Mouse (Mus musculus) heart, embryonic 14.5 days (tissue): ENCODE results near the gene Pnpla1. TPM values are rescaled to one million over a fixed set of nuclear protein-coding genes. Genes with fewer than 3 reads are reported as not detected.

Source experiments
- ATAC-seq: fragments of 200-750 bp; cut with Nextera tagmentation; 2 replicates; pipeline ENCODE4 v1.8.0; 2017; ENCODE audit warnings: low read depth, moderate TSS enrichment; ENCODE audit not compliant: insufficient number of reproducible peaks, insufficient read depth, low FRiP score
- H3K27ac ChIP-seq, 2 experiments: fragments of 200-500 bp in 1 of 2; fragments of 300-500 bp in 1 of 2; sonication (generic) in 1 of 2; replicated peaks in 1 of 2; 2 replicates each; pipeline ENCODE4 v1.5.1; 2012 to 2014; ENCODE audit warnings: low read depth in 2 of 2, low read length in 2 of 2, control low read depth in 1 of 2, mild to moderate bottlenecking in 1 of 2, mixed read lengths in 1 of 2; ENCODE audit not compliant: control insufficient read depth in 1 of 2, insufficient read depth in 1 of 2
- H3K27me3 ChIP-seq: fragments of 300-500 bp; sonication (generic); 2 replicates; pipeline ENCODE4 v1.6.1; 2014; ENCODE audit warnings: mild to moderate bottlenecking, low read length, control low read depth; ENCODE audit not compliant: control insufficient read depth, insufficient read depth
- H3K36me3 ChIP-seq: fragments of 300-500 bp; sonication (generic); 2 replicates; pipeline ENCODE4 v1.6.1; 2014; ENCODE audit warnings: mild to moderate bottlenecking, control low read depth, low read length, mixed read lengths; ENCODE audit not compliant: control insufficient read depth, insufficient read depth
- H3K4me1 ChIP-seq, 2 experiments: fragments of 200-500 bp in 1 of 2; fragments of 300-500 bp in 1 of 2; sonication (generic) in 1 of 2; 2 replicates each; pipeline ENCODE4 v1.6.1; 2012 to 2014; ENCODE audit warnings: low read length in 2 of 2, control low read depth in 1 of 2, mixed read lengths in 1 of 2; ENCODE audit not compliant: control insufficient read depth in 2 of 2, insufficient read depth in 2 of 2
- H3K4me2 ChIP-seq: fragments of 300-500 bp; sonication (generic); 2 replicates; pipeline ENCODE4 v1.6.1; 2014; ENCODE audit warnings: mild to moderate bottlenecking, low read length
- H3K4me3 ChIP-seq, 2 experiments: fragments of 200-500 bp in 1 of 2; fragments of 300-500 bp in 1 of 2; sonication (generic) in 1 of 2; 2 replicates each; pipeline ENCODE4 v1.5.1; 2012 to 2014; ENCODE audit warnings: low read length in 2 of 2, mild to moderate bottlenecking in 2 of 2, control low read depth in 1 of 2, low read depth in 1 of 2, moderate library complexity in 1 of 2; ENCODE audit not compliant: control insufficient read depth in 1 of 2, insufficient read depth in 1 of 2
- H3K9ac ChIP-seq: fragments of 300-500 bp; sonication (generic); 2 replicates; pipeline ENCODE4 v1.6.1; 2014; ENCODE audit warnings: mild to moderate bottlenecking, low read length
- H3K9me3 ChIP-seq: fragments of 300-500 bp; sonication (generic); 2 replicates; pipeline ENCODE4 v1.6.1; 2016; ENCODE audit warnings: low read length, control low read depth; ENCODE audit not compliant: control insufficient read depth
- WGBS: fragments of 180-500 bp; shearing (Covaris S2); extraction: QIAGEN DNeasy Blood & Tissue Kit; methylation state at CpG from one replicate; pipeline ENCODE4 v1.1.7; 2014; 5-methylcytosine and 5-hydroxymethylcytosine counted together
- polyA plus RNA-seq: library from polyadenylated mRNA; unstranded; fragments of >200 nt; fragmentation: Nextera tagmentation; extraction: Ambion mirVana; gene quantifications from 2 replicates; pipeline ENCODE4 v1.2.1, GENCODE M21; 2014

Gene Pnpla1
- polyA plus RNA-seq, 1 experiment from 2014 or later, result not detected

- no peak for ATAC-seq
- H3K4me2 ChIP-seq, result no peak overlapping the region
- no peak overlapping the region for H3K9ac ChIP-seq
- H3K36me3 ChIP-seq, result no peaks in the 10 kb centered on the region
- 0 out of 2 replicates have a peak, but pooled peaks cover 4% of the 10 kb centered on the region for H3K27me3 ChIP-seq
- 78% methylated on average over 6 of the region's 6 CpGs for WGBS
- H3K27ac ChIP-seq, result no peak overlapping the region
- H3K9me3 ChIP-seq, result no peaks in the 10 kb centered on the region
- H3K4me3 ChIP-seq, result no peak overlapping the region
- H3K4me1 ChIP-seq, result peaks cover 5 to 8% of the 10 kb centered on the region in 2 experiments; a peak in 1 of 4 replicates
Measured at GRCm38 (mm10) chr17:28913940-28914339, 55.7 kb downstream of the Pnpla1 start.

GRCm38 (mm10) chr17:28915060-28915628 lies 56.9 kb downstream of the Pnpla1 start, which contains the start of gene 4930539E08Rik:
4930539E08Rik (minus strand) TSS chr17:28915324.
- Histone ChIP-seq H3K9me3 (no peaks in the 10 kb centered on the region), H3K27ac (no peak within 1 kb of the TSS), H3K27me3 (0 out of 2 replicates have a peak, but pooled peaks cover 4% of the 10 kb centered on the region), H3K4me2 (no peak within 1 kb of the TSS), H3K4me3 (no peak within 1 kb of the TSS), H3K9ac (no peak within 1 kb of the TSS), H3K4me1 (no peaks in the 10 kb centered on the region), H3K36me3 (no peaks in the 10 kb centered on the region)
- no peak for ATAC-seq
- WGBS, result 64% methylated on average over 12 of the region's 12 CpGs

GRCm38 (mm10) chr17:28916520-28916919 lies 58.3 kb downstream of the Pnpla1 start:
- WGBS, result 89% methylated on average over 1 of the region's 1 CpGs
- Histone ChIP-seq H3K27me3 (no peaks in the 10 kb centered on the region), H3K9ac (no peak overlapping the region), H3K4me1 (peaks cover 2 to 6% of the 10 kb centered on the region in 2 experiments; a peak in 2 of 4 replicates), H3K27ac (no peak overlapping the region), H3K9me3 (no peaks in the 10 kb centered on the region), H3K4me2 (no peak overlapping the region), H3K36me3 (no peaks in the 10 kb centered on the region), H3K4me3 (no peak overlapping the region)
- ATAC-seq, result no peak

- Histone ChIP-seq H3K27ac (no peak overlapping the region), H3K9ac (no peak overlapping the region), H3K4me1 (peaks cover 2 to 6% of the 10 kb centered on the region in 2 experiments; a peak in 2 of 4 replicates), H3K9me3 (no peaks in the 10 kb centered on the region), H3K4me3 (no peak overlapping the region), H3K4me2 (peak overlapping the region; percentile 32; the same call in 1 of the 2 replicates), H3K27me3 (no peaks in the 10 kb centered on the region), H3K36me3 (no peaks in the 10 kb centered on the region)
- ATAC-seq, result no peak
- 15% methylated on average over 8 of the region's 8 CpGs for WGBS
Measured at GRCm38 (mm10) chr17:28921086-28921485, 62.9 kb downstream of the Pnpla1 start.

- Histone ChIP-seq H3K27ac (no peak overlapping the region), H3K9ac (no peak overlapping the region), H3K9me3 (no peaks in the 10 kb centered on the region), H3K4me1 (peaks cover 2 to 8% of the 10 kb centered on the region in 2 experiments; a peak in 2 of 4 replicates), H3K4me2 (no peak overlapping the region), H3K36me3 (no peaks in the 10 kb centered on the region), H3K4me3 (no peak overlapping the region), H3K27me3 (no peaks in the 10 kb centered on the region)
- ATAC-seq, result no peak
- 63% methylated on average over 6 of the region's 6 CpGs for WGBS
Measured at GRCm38 (mm10) chr17:28922096-28922495, 63.9 kb downstream of the Pnpla1 start.

- ATAC-seq, result no peak
- Histone ChIP-seq H3K27me3 (no peaks in the 10 kb centered on the region), H3K27ac (no peak overlapping the region), H3K4me1 (peaks cover 4 to 13% of the 10 kb centered on the region in 2 experiments; a peak in 3 of 4 replicates), H3K4me2 (no peak overlapping the region), H3K36me3 (no peaks in the 10 kb centered on the region), H3K9me3 (no peaks in the 10 kb centered on the region), H3K4me3 (no peak overlapping the region), H3K9ac (no peak overlapping the region)
- WGBS, result 84% methylated on average over 8 of the region's 8 CpGs
Measured at GRCm38 (mm10) chr17:28924957-28925595, 66.9 kb downstream of the Pnpla1 start.

- no peaks in the 10 kb centered on the region for H3K27me3 ChIP-seq
- H3K4me2 ChIP-seq, result peak overlapping the region; percentile 35; the same call in 1 of the 2 replicates
- H3K4me3 ChIP-seq, result no peak overlapping the region
- H3K36me3 ChIP-seq, result no peaks in the 10 kb centered on the region
- ATAC-seq, result no peak
- no peak overlapping the region for H3K27ac ChIP-seq
- no peak overlapping the region for H3K9ac ChIP-seq
- H3K4me1 ChIP-seq, result peaks cover 9% of the 10 kb centered on the region in 2 experiments; a peak in 3 of 4 replicates
- no peaks in the 10 kb centered on the region for H3K9me3 ChIP-seq
- 7% methylated on average over 13 of the region's 13 CpGs for WGBS
Measured at GRCm38 (mm10) chr17:28926380-28926779, 68.2 kb downstream of the Pnpla1 start.
